Mouse (Mus musculus) ovary, adult 18-20 months (tissue): Measurements from ENCODE around the gene Sox12.
"Not testable (repeated sequence)": the region's sequence is repeated elsewhere in the genome, so short reads cannot be mapped to it uniquely, and the experiment has no call there.

Experiments used
- DNase-seq: peaks from one replicate; pipeline ENCODE4 v3.0.0; 2022; ENCODE audit warnings: low spot score, mixed read lengths

Sox12 gene

GRCm38 (mm10) chr2:152397680-152398435, at the start of gene Sox12:
TSS of gene Sox12 (minus strand) at chr2:152398063.
- peak; percentile 95 for DNase-seq

- DNase-seq, result peak; percentile 64
Measured at GRCm38 (mm10) chr2:152447461-152447860, 49.6 kb upstream of the Sox12 start.

GRCm38 (mm10) chr2:152446642-152447041, 48.8 kb upstream of the Sox12 start:
- DNase-seq, result no peak

GRCm38 (mm10) chr2:152443281-152443680, 45.4 kb upstream of the Sox12 start:
- DNase-seq, result no peak

GRCm38 (mm10) chr2:152442322-152442721, 44.5 kb upstream of the Sox12 start:
- DNase-seq, result no peak

GRCm38 (mm10) chr2:152439833-152440232, 42.0 kb upstream of the Sox12 start:
- DNase-seq, result no peak

GRCm38 (mm10) chr2:152438963-152439362, 41.1 kb upstream of the Sox12 start:
- DNase-seq, result no peak

GRCm38 (mm10) chr2:152436983-152437860, 39.4 kb upstream of the Sox12 start:
- DNase-seq, result peak; percentile 86

- no peak for DNase-seq
Measured at GRCm38 (mm10) chr2:152436405-152436901, 38.6 kb upstream of the Sox12 start.

- not testable (repeated sequence) for DNase-seq
Measured at GRCm38 (mm10) chr2:152428481-152428880, 30.6 kb upstream of the Sox12 start.

GRCm38 (mm10) chr2:152427493-152427892, 29.6 kb upstream of the Sox12 start:
- DNase-seq, result peak; percentile 55

- DNase-seq, result no peak
Measured at GRCm38 (mm10) chr2:152415786-152416185, 17.9 kb upstream of the Sox12 start.

GRCm38 (mm10) chr2:152415287-152415686, 17.4 kb upstream of the Sox12 start, which contains the start of gene 6820408C15Rik:
TSS of gene 6820408C15Rik (plus strand) at chr2:152415587.
- no peak for DNase-seq

- DNase-seq, result peak; percentile 89
Measured at GRCm38 (mm10) chr2:152414591-152415165, 16.8 kb upstream of the Sox12 start, which contains the start of gene Zcchc3. TSS of gene Zcchc3 (minus strand) at chr2:152415027.

GRCm38 (mm10) chr2:152413765-152414584, 16.1 kb upstream of the Sox12 start:
- peak; percentile 25 for DNase-seq

- no peak for DNase-seq
Measured at GRCm38 (mm10) chr2:152413158-152413764, 15.4 kb upstream of the Sox12 start.

GRCm38 (mm10) chr2:152412526-152413157, 14.8 kb upstream of the Sox12 start:
- DNase-seq, result no peak

GRCm38 (mm10) chr2:152411471-152411870, 13.6 kb upstream of the Sox12 start:
- no peak for DNase-seq

- DNase-seq, result peak; percentile 84
Measured at GRCm38 (mm10) chr2:152410971-152411371, 13.1 kb upstream of the Sox12 start.

- DNase-seq, result no peak
Measured at GRCm38 (mm10) chr2:152409781-152410180, 11.9 kb upstream of the Sox12 start.
